Mouse (Mus musculus) heart, postnatal 36 days (tissue): ENCODE measurements around the gene Flnb. TPM values are rescaled to one million over a fixed set of nuclear protein-coding genes. Genes with fewer than 3 reads are reported as not detected.

Source experiments
- DNase-seq, 2 experiments: peaks; one replicate each; pipeline ENCODE4 v3.0.0; 2021 to 2022
- intact Hi-C: fragments of 180-260 bp; cut with DNase I; formaldehyde crosslinking; loops from one replicate; pipeline ENCODE4 v1.15.1; 2025
- total RNA-seq, 2 experiments: library from RNA; stranded (reverse); gene quantifications; 2 replicates each; pipeline ENCODE4 v1.2.3; 2021

The Flnb gene
- total RNA-seq, 2 experiments from 2014 or later: 23.0 to 24.1 TPM

DNA sequence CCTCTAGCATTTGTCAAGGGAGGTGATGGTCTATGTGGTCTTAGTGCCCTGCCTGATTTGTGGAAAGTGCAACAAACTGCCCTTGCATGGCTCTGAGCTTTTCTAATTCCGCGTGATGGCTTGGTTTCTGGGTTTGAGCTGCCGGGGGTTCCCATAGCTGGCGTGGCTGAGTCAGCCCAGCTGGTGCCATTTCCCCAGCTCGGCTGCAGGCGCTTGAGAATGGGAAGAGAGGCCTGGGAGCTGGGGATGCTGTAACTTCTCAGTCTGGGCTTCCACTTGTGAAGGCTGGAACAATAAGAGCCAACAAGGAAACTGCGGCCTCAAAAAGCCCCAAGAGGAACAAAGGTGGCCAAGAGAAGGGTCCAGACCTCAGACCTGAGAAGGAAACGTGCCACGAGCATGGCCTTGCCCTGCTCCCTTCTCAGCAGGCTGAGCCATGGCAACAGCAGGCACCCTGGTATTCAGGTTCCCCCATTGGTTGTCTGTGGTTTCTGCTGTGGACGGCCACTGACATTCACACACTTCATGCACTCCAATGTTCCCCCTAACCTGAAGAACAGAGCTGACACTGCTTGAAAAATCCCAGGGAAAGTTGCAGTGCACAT, 154.2 kb downstream of the Flnb start:
- intact Hi-C loops: no loop called here
- DNase-seq: no peak

DNA sequence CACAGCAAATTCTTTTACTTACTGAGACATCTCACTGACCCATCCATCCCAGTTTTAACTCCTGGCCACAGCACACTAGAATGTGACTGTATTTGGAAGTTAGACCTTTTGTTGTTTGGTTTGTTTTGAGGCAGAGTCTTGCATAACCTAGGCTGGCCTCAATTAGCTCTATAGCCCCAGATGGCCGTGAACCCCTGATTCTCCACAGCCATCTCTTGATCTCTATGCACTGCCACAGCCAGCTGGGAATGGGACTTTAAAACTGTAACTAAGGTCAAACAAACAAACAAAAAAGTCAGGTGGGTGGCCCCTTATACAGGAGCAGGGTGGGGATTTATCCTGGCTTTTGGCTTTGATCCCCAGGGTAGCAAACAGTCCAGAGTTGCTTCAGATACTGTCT, 156.9 kb downstream of the Flnb start:
- DNase-seq: no peak
- intact Hi-C loops: no loop called here

DNA sequence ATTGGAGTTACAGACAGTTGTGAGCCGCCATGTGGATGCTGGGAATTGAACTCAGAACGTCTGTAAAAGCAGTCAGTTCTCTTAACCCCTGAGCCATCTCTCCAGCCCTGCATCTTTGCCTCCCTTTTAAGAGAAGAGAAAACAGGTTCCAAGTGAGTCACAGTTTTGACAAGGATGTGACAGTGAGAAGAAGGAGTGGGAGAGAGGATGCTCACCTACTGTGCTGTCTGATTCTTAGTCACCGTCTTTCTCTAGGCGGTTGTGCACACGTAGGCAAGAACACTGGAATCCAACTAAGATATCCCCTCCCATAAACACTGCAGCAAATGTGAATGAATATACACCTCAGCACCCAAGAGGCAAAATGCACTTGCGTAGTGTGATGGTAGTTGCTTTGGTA, 157.4 kb downstream of the Flnb start:
- intact Hi-C loops: no loop called here
- DNase-seq: no peak

DNA sequence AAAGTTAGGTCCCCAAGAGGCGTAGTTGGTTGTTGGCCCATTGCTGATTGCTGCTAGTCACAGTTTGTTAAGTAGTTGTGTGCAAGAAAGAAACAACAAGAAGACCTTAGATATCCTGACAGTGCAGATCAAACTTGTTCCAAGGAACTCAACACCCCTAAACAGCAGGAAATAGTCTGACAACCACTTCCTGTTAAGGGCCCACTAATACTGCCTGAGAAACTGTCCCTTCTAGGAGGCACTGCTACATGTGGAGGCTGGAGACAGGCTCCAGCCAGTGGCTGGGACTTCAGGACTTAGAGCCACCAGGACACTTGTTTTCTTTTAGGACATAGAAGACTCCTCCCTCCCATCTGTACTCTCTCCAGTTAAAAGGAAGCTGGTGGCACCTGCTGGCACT, 159.7 kb downstream of the Flnb start:
- DNase-seq: no peak
- intact Hi-C loops: no loop called here

DNA sequence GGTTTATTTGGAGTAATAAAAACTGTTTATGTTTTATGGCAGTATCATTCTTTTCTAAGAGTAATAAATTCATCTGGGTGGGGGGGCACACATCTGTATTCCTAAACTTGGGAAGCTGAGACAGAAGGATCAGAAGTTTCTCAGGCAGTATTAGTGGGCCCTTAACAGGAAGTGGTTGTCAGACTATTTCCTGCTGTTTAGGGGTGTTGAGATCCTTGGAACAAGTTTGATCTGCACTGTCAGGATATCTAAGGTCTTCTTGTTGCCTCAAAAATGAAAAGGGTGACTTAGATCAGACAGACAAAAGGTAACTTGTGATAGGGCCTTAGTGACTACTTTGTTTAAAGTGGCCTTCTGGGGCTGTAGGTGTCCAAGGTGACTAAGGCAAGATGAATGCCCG, 160.4 kb downstream of the Flnb start:
- intact Hi-C loops: no loop called here
- DNase-seq: no peak

DNA sequence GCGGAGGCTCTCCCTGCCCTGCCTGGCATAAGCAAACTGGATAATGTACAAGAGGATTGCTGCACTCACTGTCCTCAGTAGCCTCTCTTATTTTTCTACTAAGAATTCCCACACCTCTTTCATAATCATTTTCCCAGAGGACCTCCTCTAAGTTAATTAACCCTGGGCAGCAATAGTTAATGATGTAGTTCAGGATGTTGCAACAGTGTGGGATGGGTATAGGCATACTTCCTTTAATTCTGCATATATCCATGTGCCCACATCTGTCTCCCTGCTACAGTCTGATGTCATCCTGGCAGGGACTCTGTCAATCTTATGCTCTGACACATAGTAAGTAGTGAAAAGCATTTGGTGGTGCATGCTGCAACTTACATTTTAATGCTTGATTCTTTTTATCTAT, 163.5 kb downstream of the Flnb start:
- no peak for DNase-seq
- intact Hi-C loops: no loop called here

DNA sequence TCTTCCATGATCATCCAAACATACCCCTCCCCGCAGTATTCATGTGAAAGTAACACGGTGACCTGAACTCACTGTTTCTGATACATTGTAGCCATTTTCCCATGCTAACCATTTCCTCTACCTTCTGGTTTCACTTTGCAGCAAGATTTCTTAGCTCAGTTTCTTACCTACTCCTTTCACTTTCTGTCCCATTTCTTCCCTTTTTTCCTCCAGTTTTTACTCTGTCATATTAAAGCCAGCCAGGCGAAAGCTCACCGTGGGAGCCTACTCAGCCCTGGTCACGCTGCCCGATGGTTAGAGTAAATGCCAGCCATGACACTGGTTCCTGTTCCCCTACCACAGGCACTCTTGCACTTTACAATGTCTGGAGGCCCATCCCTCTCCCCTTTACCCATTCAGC, 169.2 kb downstream of the Flnb start:
- intact Hi-C loops: no loop called here

DNA sequence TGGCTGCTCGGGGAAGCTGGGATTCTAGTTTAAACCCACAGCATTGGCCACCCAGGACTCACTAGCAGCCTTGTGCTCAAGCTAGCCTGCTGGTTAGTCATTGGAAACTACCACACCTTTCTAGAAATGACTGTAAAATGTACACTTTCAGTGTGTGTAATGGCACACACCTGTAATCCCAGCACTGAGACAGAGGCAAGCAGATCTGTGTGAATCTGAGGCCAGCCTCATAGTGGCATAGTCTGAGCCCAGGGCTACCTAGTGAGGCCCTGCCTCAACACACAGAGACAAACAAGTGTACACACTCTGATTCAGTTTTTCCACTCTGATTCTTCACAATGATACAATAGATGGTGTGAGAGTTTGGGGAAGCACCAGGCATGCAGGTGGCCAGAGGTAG, 171.6 kb downstream of the Flnb start:
- intact Hi-C loops: no loop called here
- no peak for DNase-seq

More for the DNA sequence above, 169.2 kb downstream of the Flnb start:
- no peak for DNase-seq

DNA sequence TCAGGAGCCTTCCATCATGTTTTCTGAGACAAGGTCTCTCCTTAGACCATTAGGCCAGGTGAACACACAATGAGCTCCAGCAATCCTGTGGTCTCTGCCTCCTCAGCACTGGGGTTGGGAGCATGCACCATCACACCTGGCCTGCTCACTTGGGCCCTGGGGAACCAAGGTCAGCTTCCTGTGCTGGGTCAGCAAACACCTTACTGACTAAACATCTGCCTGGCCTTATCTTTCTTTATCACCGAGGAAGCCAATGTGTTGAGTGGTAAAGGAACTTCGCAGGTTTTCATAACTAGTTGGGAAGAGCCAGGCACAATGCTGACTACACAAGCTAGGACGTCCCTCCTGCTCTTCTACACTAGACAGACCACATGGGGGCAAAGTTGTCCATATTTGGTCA, 172.2 kb downstream of the Flnb start:
- intact Hi-C loops: no loop called here

DNA sequence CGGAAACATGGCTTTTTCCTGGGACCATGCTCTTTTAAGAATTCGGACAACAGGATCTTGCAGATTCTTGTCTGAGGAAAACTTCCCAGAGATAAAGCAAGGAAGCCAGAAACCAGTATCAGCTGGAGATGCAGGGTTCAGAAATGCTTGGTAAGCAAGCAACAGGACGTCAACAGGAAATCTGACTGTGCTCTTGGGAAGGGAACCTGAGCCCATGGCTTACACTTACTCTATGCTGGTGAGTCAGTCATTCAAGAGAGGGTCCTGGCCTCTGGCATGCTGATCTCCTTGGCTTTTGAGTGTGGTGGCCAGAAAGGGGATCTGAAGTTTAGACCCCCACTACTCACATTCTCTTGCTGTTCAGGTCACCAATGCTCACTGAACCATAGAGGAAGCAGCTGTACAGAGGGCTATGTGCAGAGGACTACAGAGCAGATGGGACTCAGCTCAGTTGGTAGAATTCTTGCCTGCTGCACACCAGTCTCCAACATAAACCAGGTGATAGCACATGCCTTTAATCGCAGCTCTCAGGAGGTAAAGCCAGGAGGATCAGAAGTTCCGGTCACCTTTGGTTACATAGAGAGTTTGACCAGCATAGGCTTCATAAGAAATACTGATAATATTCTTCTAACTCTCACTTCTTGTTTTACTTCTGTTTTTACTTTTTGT, 173.5 kb downstream of the Flnb start:
- no peak for DNase-seq
- intact Hi-C loops: no loop called here

More for the DNA sequence above, 172.2 kb downstream of the Flnb start:
- DNase-seq: no peak

DNA sequence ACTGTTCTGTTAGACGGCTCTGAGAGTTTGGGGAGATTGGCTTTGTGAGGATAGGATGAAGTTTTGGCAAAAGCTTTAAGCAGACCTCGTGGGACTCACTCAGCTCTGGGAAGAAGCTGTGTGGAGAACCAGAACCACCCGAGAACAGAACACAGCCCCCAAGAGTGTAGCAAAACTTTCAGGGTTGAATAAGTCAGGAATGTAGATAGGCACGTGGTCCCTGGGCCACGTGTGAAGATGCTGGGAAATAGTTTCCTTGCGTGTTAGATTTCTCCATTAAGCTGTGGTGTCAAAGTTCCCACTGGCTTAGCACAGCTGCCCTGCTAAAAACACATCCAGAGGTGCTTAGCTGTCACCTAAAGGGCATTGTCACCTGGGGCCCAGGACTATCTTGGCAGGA, 174.4 kb downstream of the Flnb start:
- intact Hi-C loops: no loop called here
- no peak for DNase-seq

DNA sequence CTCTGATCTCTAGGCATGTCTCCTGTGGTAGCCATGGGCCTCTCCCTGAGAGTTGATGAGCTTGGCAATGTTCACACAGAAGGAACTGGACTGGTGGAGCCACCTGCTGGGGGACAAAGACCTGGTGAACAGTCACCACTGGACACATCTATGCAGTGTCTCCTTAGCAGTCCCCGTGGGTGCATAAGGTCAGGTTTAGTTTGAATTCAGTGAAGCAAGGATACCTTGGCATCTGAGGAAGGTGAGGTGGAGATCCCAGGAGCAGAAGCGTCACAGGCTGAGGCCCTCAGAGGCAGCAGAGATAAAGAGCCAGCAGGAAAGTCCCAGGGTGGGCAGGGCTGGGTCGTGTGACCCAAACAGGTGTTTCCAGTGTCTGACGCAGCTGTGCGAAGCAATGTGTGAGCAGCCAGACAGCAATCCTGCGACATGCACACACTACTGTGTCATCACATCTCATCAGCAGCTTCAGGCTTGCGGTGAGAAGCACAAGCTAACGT, 176.6 kb downstream of the Flnb start, which contains the start of gene Dnase1l3:
TSS of gene Dnase1l3 (minus strand) at position 303 of the 497 bp plus-strand sequence.
- intact Hi-C loops: loop anchor here (1.0 kb wide), 1 partner anchor 32 kb away; no protein-coding TSS in a partner anchor
- peak; percentile 28 to 57 for DNase-seq

DNA sequence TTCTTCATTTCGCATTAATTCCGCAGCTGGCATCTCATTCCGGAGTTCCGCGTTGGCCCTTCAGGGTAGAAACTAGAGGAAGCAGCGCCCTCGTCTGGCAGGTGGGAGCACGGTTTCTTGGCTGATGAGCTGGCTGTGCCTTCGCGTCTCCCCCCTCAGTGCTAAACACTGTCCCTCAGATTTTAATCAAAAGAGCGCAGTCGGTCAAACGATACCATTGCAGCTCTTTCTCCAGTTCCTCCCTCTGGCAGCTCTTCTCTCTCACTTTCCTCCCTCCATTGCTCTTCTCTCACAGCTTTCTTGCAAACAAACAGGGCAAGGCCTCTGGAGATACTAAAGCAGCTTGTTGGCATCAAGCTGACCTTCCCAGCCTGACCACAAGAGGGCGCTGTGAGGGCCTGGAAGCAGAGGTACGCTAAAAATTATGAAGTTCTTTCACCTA, 179.5 kb downstream of the Flnb start:
- DNase-seq: peak; percentile 91 to 93

DNA sequence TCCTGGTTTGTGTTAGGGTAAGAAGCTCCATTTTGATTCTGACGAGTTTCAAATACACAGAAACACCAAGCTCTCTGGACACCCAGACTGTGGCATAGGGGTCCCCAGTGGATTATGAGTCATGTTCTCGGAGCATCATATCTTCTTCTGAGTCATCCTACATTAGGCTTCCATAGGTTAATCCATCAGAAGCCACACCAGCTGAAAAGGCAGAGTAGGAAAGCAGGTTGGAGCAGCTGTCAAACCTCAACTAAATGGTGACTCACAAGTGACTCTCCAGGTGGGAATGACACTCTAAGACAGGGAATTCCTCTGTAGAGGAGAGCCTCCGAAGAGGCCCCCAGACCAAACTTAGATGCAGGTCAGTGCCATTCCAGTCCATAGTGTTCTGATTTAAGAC, 181.3 kb downstream of the Flnb start:
- DNase-seq: no peak
- intact Hi-C loops: no loop called here

More for the DNA sequence above, 179.5 kb downstream of the Flnb start:
- intact Hi-C loops: loop anchor here (1.0 kb wide), 2 partner anchors 47 to 180 kb away; partner anchors contain the start of gene Flnb

DNA sequence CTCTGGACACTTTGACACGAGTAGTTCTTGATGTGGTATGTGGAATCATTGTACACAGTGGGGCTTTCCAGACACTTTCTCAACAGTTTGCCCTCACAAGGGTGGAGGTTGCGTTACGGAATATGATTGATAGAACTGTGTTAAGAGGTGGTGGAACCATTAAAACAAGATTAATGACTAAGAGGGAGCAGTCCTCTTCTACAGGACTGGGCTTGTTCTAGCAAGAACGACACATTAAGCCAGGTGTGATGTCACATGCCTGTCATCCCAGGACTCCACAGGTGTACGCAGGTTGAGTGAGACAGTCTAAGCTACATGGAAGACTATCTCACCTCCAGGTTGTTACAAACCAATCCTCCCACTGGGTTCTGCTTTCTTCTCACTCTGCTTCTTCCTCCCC, 181.7 kb downstream of the Flnb start:
- intact Hi-C loops: no loop called here
- DNase-seq: no peak

DNA sequence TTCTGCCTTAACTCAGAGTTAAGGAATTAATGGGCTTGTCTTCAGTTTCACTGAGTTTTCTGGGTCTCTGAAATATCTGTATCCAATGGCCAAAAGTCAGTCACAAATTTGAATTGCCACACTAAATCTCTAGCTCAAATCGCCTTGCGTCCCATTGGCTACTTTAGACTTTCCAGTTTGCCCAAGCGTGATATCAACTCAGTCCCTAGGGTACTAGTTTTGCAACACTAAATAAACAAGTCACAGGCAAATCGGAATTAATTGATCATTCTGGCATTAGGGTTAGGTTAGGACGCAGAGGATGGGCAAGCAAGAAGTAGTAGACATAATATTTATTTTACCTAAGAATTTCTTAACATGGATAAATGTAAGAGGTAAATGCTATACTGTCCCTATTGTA, 182.5 kb downstream of the Flnb start:
- DNase-seq: no peak
- intact Hi-C loops: no loop called here

Other genes with a start within 250 kb of the Flnb start
- gene Gm3558, start 249.4 kb upstream of the Flnb start, total RNA-seq: 1 to 10 TPM; 1.3 TPM
- gene Gm10338, start 222.4 kb upstream of the Flnb start, total RNA-seq: not detected
- not detected for gene Gm10128, start 174.0 kb upstream of the Flnb start, total RNA-seq
- gene Gm26661, start 26.4 kb upstream of the Flnb start, total RNA-seq: not detected
- not detected for gene Gm45521, start 139.3 kb downstream of the Flnb start, total RNA-seq
- under 1 TPM; 0.06 to 0.08 TPM for gene Dnase1l3, start 176.6 kb downstream of the Flnb start, total RNA-seq
- 10 to 100 TPM; 10.4 to 10.7 TPM for gene Abhd6, start 184.9 kb downstream of the Flnb start, total RNA-seq